Mouse (Mus musculus) left cerebral cortex, postnatal 4 days (tissue): ENCODE results near the gene Robo3. TPM values are rescaled to one million over a fixed set of nuclear protein-coding genes. Genes with fewer than 3 reads are reported as not detected.

Experiments used
- DNase-seq: peaks from one replicate; pipeline ENCODE4 v3.0.0-alpha.2; 2022
- intact Hi-C: fragments of 180-260 bp; cut with DNase I; formaldehyde crosslinking; loops from one replicate; pipeline ENCODE4 v1.15.1; 2025
- total RNA-seq, 2 experiments: library from RNA; stranded (reverse); gene quantifications; 2 replicates each; pipeline ENCODE4 v1.2.3; 2021

Robo3 gene
- total RNA-seq, 2 experiments from 2014 or later: 6.1 to 6.6 TPM

DNA sequence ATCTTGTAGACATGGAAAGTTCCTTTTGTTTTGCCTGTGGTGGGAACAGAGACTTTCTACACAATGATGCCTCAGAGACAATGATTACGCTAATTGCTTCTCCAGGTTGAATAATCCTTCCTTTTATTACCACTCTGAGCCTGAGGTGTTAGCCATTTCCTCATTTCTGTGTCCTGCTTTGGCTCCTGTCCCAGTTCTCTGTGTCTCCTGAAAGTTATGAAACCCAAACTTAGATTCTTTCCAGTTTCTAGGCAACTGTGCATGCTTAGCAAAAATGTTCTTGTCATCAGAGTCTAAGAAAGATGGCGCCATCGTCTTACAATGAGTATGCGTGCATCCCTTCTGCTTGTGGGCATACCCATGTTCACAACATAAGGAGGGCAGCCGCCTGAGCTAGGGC is 57.3 kb downstream of the Robo3 start:
- no peak for DNase-seq
- intact Hi-C loops: no loop called here

DNA sequence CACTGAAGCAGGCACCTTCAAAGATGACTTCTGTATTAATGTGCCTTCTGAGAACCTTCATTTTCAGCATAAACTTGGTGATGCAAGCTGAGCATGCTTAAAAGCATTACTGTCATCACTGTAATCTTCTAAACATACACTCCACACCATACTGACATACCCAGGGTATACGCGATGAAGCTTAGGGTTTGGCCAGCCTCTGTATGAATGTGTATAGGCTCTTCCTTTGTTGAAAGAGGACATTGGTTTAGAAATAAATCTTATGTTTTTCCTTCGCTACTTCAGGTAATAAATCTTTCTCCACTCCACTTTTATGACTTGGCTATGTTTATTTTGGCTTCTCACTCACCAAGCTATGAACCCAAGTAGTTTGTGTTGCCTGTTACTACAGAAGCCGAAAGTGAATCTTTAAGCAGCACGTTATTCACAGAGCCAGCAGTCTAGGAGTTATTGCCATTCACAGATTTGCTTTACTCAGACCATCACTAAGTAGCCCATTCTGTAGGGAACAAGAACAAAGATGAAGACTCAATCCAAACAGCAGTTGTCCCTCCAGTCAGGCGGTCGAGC is 61.7 kb downstream of the Robo3 start:
- intact Hi-C loops: no loop called here
- no peak for DNase-seq

DNA sequence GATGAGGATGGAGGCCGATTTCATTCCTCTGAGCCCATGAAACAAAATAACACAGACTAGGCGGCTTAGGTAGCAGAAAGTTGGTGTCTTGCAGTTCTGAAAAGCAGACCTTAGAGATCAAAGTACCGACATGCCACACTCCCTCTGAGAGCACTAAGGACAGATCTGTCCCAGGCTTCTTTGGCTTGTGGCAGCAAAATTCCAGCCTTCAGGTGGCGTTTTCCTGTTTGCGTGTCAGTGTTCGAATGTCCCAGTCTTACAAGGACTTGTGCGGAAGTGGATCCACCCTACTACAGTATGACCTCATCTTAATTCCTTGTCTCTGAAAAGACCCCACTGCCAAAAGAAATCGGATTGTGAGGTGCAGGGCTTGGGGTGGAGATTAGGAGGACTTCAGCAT is 64.2 kb downstream of the Robo3 start:
- no peak for DNase-seq
- intact Hi-C loops: no loop called here

DNA sequence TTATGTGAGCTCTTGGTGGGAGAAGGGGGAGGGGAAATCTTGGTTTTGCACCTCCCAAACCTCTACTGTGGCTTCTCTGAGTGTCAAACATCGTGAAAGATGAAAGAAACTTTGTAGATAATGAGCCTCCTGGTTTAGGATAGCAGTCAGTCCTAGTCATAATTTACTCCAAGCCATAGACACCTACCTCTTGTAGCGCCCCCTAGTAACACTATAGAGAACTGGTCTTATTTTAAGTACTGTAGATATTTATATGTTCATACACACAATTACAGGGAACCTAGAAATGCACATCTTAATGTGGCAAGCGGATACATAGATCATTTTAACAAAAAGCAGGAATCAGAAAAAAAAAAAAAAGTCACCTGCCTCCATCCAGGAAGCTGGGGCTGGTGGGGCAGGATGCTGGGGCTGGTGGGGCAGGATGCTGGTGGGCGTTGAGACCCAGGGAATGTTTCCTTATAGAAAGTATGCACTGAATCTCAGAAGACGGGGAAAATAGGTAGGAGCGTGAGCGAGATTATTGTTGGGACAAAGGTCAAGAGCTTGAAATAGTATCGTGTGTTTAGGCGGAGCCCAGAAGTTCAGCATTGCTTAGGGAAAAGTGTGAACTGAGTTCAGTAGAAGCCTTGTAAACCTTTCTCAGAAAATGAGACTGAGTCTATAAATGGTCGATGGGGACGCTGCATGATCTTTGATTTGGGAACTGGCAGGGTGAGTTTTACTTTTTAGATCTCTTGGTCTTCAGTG is 64.8 kb downstream of the Robo3 start:
- intact Hi-C loops: no loop called here
- DNase-seq: no peak

DNA sequence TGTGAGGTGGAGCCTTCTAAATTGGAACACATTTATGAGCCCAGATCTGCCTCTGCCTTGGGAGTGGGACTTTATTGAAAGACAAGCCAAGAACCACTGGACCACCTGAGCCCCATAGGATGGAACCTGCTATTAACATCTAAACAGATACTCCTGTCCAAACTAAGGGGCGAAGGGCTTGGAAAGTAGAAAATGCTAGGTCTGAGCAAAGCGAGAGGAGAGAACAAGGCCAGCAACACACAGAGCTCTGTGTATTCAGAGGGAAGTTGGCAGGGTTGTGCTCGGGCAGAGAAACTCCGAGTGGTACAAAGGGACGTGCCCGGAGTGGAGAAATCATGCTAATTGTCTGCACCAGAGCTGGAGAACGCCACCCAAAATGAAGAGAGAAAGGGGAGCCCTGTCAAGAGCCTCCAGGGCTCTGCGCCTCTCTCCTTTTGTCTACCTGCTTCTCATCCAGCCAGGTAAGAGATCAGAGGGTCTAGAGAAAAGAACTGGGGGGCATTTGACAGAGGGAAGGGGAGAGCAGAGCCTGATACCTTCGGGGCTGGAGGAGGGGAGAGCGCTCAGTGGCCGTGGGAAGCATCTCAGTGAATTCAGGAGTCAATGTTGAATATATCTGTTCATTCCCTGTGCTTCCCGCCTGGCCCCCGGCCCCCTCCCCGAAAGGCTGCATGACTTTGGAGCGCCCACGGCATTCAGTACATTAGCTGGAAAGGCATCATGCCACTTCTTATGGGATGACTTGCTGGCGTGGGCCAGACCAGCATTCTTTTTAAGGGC is 65.6 kb downstream of the Robo3 start, which contains the start of gene Hepacam:
Gene Hepacam (plus strand): TSS at position 51 of the 780 bp plus-strand sequence.
- DNase-seq: peak; percentile 32
- intact Hi-C loops: no loop called here

DNA sequence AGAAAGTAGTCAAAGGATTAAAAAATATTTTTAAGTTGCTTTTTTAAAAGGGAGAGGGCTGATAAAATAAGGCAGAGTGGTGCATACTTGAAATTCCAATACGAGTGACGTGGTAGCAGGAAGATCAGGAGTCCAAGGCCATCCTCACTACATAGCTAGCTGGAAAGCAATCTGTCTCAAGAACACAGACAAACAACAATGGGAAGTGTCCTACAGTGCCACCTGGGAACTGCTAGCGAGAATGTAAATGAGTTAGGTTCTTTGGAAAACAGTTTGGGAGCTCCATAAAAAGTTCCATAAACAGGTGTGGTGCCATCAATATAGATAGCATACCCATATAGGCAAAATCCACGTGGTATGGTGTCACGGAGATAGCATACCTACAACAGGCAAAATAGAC is 67.3 kb downstream of the Robo3 start:
- intact Hi-C loops: no loop called here
- no peak for DNase-seq

Other genes starting within 250 kb of the Robo3 start
- 1 to 10 TPM; 6.1 to 6.5 TPM for gene Tmem218, start 225.0 kb downstream of the Robo3 start, total RNA-seq
- gene Slc37a2, start 177.5 kb downstream of the Robo3 start, total RNA-seq: 1 to 10 TPM; 1.0 to 1.3 TPM
- 1 to 10 TPM; 5.5 to 5.7 TPM for gene Ccdc15, start 84.8 kb downstream of the Robo3 start, total RNA-seq
- 10 to 100 TPM; 23.8 to 24.9 TPM for gene Hepacam, start 65.9 kb downstream of the Robo3 start, total RNA-seq
- gene Robo4, start 31.3 kb downstream of the Robo3 start, total RNA-seq: 1 to 10 TPM; 6.5 to 7.4 TPM
- gene Msantd2, start 56.1 kb upstream of the Robo3 start, total RNA-seq: 10 to 100 TPM; 45.4 to 56.0 TPM
- 10 to 100 TPM; 30.8 to 30.9 TPM for gene Esam, start 94.8 kb upstream of the Robo3 start, total RNA-seq
- 1 to 10 TPM; 3.4 TPM for gene Vsig2, start 106.0 kb upstream of the Robo3 start, total RNA-seq
- 100 to 1,000 TPM; 616 to 622 TPM for gene Nrgn, start 119.7 kb upstream of the Robo3 start, total RNA-seq
- 10 to 100 TPM; 10.5 to 11.1 TPM for gene Siae, start 122.5 kb upstream of the Robo3 start, total RNA-seq
- 1 to 10 TPM; 1.3 to 1.6 TPM for gene Spa17, start 180.5 kb upstream of the Robo3 start, total RNA-seq
- gene Tbrg1, start 224.1 kb upstream of the Robo3 start, total RNA-seq: 10 to 100 TPM; 57.0 to 60.5 TPM
- not detected for gene Panx3, start 236.0 kb upstream of the Robo3 start, total RNA-seq